Mouse (Mus musculus): ENCODE results near the gene Msi2.

DNA sequence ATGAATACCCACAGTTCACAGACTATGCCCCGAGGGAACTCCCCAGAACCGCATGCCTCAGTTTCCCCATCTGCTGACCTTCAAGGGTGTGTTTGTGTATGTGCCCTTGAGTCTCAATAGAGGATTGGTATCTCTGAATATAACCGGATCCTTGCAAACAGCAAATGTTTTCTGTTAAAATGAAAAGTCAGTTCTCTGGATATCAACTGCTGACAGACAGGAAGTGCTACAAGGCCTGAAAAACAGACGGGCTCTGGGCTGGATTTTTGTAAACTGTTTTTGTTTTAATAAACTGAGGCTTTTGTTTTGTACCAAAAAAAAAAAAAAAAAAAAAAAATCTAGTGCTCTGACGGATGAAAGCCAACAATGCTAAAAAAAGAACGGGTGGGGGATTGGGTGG is 95.8 kb downstream of the Msi2 start:
- TF ChIP-seq CTCF (IDR thresholded peaks at IDR 0.05; ENCODE audit: control insufficient read depth, insufficient read depth, low read length), result no peak
- TF ChIP-seq POLR2A (IDR thresholded peaks at IDR 0.05; ENCODE audit: borderline replicate concordance, control insufficient read depth, low read depth, low read length), result no peak
